Mouse (Mus musculus) intestine, postnatal 0 days (tissue): ENCODE measurements around the gene Mtmr12. TPM values are rescaled to one million over a fixed set of nuclear protein-coding genes. Genes with fewer than 3 reads are reported as not detected.

Experiments
- ATAC-seq: fragments of 200-750 bp; cut with Nextera tagmentation; 2 replicates; pipeline ENCODE4 v1.8.0; 2017; ENCODE audit warnings: mild to moderate bottlenecking, moderate TSS enrichment, moderate library complexity
- H3K27ac ChIP-seq: fragments of 300-500 bp; sonication (generic); 2 replicates; pipeline ENCODE4 v1.5.1; 2014; ENCODE audit warnings: mild to moderate bottlenecking, low read depth, low read length, moderate library complexity
- H3K27me3 ChIP-seq: fragments of 300-500 bp; sonication (generic); replicated peaks from 2 replicates; pipeline ENCODE4 v1.6.1; 2014; ENCODE audit warnings: low read length, mixed read lengths; ENCODE audit not compliant: control insufficient read depth, insufficient read depth
- H3K36me3 ChIP-seq: fragments of 300-500 bp; sonication (generic); 2 replicates; pipeline ENCODE4 v1.6.1; 2014; ENCODE audit warnings: mild to moderate bottlenecking, moderate library complexity; ENCODE audit not compliant: control insufficient read depth, insufficient read depth
- H3K4me1 ChIP-seq: fragments of 300-500 bp; sonication (generic); replicated peaks from 2 replicates; pipeline ENCODE4 v1.6.1; 2014; ENCODE audit warnings: antibody characterized with exemption, low read length, mixed read lengths; ENCODE audit not compliant: control insufficient read depth, insufficient read depth
- H3K4me2 ChIP-seq: fragments of 300-500 bp; sonication (generic); replicated peaks from 2 replicates; pipeline ENCODE4 v1.6.1; 2014; ENCODE audit warnings: low read depth, mild to moderate bottlenecking, moderate library complexity
- H3K4me3 ChIP-seq: fragments of 300-500 bp; sonication (generic); 2 replicates; pipeline ENCODE4 v1.5.1; 2014; ENCODE audit warnings: low read depth, low read length
- H3K9ac ChIP-seq: fragments of 300-500 bp; sonication (generic); 2 replicates; pipeline ENCODE4 v1.6.1; 2014; ENCODE audit warnings: mild to moderate bottlenecking, low read depth, low read length
- H3K9me3 ChIP-seq: fragments of 300-500 bp; sonication (generic); 2 replicates; pipeline ENCODE4 v1.6.1; 2016; ENCODE audit warnings: mixed run types; ENCODE audit not compliant: control insufficient read depth
- CTCF ChIP-seq: sonication (generic); IDR thresholded peaks from 2 replicates; pipeline ENCODE4 v1.5.1; 2016; ENCODE audit warnings: low read depth, mild to moderate bottlenecking, control low read depth, antibody characterized with exemption, moderate library complexity
- WGBS: fragments of 180-500 bp; shearing (Covaris S2); extraction: QIAGEN DNeasy Blood & Tissue Kit; methylation state at CpG from one replicate; pipeline ENCODE4 v1.1.7; 2014; 5-methylcytosine and 5-hydroxymethylcytosine counted together
- polyA plus RNA-seq: library from polyadenylated mRNA; unstranded; fragments of >200 nt; fragmentation: Nextera tagmentation; extraction: Ambion mirVana; gene quantifications from 2 replicates; pipeline ENCODE4 v1.2.1, GENCODE M21; 2015

Mtmr12 gene
- polyA plus RNA-seq, 1 experiment from 2014 or later: 6.6 TPM

DNA sequence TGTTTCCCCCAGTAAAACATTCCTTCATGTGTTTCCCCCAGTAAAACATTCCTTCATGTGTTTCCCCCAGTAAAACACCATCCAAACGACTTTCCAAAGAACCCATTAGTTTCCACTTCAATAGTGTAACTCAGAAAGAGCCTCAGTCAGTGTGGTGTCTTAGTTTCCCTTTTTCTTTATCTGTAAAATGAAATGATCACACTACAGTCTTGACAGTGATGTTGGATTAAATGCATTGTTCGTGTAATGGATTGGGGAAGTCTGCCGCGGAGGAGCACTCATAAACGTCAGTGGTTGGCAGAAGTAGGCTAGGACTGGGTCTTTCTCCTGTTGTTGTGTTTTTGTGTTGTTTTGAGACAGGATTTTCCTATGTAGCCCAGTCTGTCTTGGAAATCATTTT, 45.5 kb downstream of the Mtmr12 start:
- Histone ChIP-seq H3K9ac (no peak overlapping the region), H3K27me3 (no peaks in the 10 kb centered on the region), H3K4me1 (no peaks in the 10 kb centered on the region), H3K4me3 (no peak overlapping the region), H3K27ac (no peak overlapping the region), H3K9me3 (no peaks in the 10 kb centered on the region), H3K36me3 (peaks cover 37% of the 10 kb centered on the region), H3K4me2 (no peak overlapping the region)
- no peak for ATAC-seq
- WGBS: 84% methylated on average over 5 of the region's 5 CpGs
- TF ChIP-seq CTCF: no peak

- no peak; the same call in 1 of the 2 replicates for ATAC-seq
- peaks cover 29% of the 10 kb centered on the region for H3K36me3 ChIP-seq
- H3K27me3 ChIP-seq: no peaks in the 10 kb centered on the region
- 94% methylated on average over 15 of the region's 15 CpGs for WGBS
- H3K27ac ChIP-seq: no peak overlapping the region
- H3K4me3 ChIP-seq: no peak overlapping the region
- H3K4me1 ChIP-seq: no peaks in the 10 kb centered on the region
- no peaks in the 10 kb centered on the region for H3K9me3 ChIP-seq
- TF ChIP-seq CTCF: no peak
- H3K4me2 ChIP-seq: no peak overlapping the region
- H3K9ac ChIP-seq: no peak overlapping the region
Measured at GRCm38 (mm10) chr15:12251416-12252140, 46.8 kb downstream of the Mtmr12 start.

- no peak for TF ChIP-seq CTCF
- no peak overlapping the region for H3K9ac ChIP-seq
- 94% methylated on average over 2 of the region's 2 CpGs for WGBS
- peaks cover 30% of the 10 kb centered on the region for H3K36me3 ChIP-seq
- H3K4me3 ChIP-seq: no peak overlapping the region
- no peak for ATAC-seq
- no peak overlapping the region for H3K4me2 ChIP-seq
- no peak overlapping the region for H3K27ac ChIP-seq
- H3K9me3 ChIP-seq: no peaks in the 10 kb centered on the region
- H3K27me3 ChIP-seq: no peaks in the 10 kb centered on the region
- H3K4me1 ChIP-seq: no peaks in the 10 kb centered on the region
Measured at GRCm38 (mm10) chr15:12252141-12252489, 47.3 kb downstream of the Mtmr12 start.

DNA sequence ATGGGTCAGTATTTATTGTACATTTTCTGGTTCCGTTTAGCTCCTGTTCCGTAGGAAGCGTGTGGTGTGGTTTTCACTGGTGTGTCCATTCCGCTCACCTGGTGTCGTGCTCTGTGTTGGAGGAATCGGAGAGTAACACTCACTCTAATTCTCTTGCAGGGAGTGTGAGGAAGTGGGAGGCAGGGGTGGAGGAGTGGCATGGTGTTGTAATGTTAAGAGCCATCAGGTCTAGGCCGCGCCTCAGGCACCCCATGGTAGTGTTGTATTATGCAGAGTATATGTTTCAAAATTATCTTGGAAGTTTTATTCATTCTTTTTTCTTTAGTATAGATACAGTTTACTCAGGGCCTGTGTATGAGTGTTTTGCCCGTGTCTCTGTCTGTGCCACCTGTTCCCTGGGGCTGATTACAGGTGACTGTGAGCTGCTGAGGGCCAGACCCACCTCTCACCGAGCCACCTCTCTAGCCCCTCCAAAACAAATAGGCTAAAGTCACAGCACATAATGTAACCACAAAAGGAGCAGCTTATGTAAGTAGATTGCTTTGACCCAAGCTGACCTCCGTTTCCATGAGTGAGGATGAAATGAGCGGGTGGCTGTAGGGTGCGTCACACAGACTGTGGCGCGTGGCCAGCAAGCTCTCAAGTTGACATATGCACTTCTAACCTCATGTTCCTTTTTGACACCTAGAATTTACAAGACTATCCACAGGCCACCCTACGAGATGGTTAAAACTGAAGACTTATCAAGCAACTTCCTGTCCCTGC, 53.1 kb downstream of the Mtmr12 start:
- H3K9me3 ChIP-seq: no peaks in the 10 kb centered on the region
- peaks cover 63% of the 10 kb centered on the region for H3K36me3 ChIP-seq
- no peaks in the 10 kb centered on the region for H3K4me1 ChIP-seq
- no peak overlapping the region for H3K4me2 ChIP-seq
- WGBS: 87% methylated on average over 16 of the region's 16 CpGs
- ATAC-seq: no peak
- no peak for TF ChIP-seq CTCF
- no peaks in the 10 kb centered on the region for H3K27me3 ChIP-seq
- no peak overlapping the region for H3K27ac ChIP-seq
- H3K9ac ChIP-seq: no peak overlapping the region
- H3K4me3 ChIP-seq: no peak overlapping the region

DNA sequence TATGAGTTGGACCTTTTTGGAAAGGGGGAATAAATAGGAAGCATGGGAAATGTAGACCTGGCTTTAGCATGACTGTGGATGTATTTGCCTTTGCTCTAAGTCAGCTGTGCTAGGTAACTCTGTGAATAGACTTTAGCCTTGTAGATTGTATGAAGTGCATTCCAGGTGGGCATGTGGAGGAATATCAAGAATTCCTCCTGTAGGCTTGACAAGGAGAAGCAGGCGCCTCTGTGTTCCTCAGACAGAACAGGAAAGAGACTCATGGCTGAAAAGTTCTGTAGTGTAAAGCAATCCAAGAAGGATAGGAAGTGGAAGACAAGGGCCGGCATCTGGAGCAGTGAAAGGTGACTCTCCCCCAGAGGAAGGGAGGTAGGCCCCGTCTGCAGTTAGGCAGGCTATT, 58.2 kb downstream of the Mtmr12 start:
- no peak overlapping the region for H3K9ac ChIP-seq
- TF ChIP-seq CTCF: no peak
- no peak overlapping the region for H3K4me2 ChIP-seq
- ATAC-seq: no peak
- H3K27ac ChIP-seq: no peak overlapping the region
- WGBS: 84% methylated on average over 3 of the region's 3 CpGs
- peaks cover 90% of the 10 kb centered on the region for H3K36me3 ChIP-seq
- no peak overlapping the region for H3K4me3 ChIP-seq
- H3K27me3 ChIP-seq: no peaks in the 10 kb centered on the region
- no peaks in the 10 kb centered on the region for H3K4me1 ChIP-seq
- H3K9me3 ChIP-seq: no peaks in the 10 kb centered on the region

DNA sequence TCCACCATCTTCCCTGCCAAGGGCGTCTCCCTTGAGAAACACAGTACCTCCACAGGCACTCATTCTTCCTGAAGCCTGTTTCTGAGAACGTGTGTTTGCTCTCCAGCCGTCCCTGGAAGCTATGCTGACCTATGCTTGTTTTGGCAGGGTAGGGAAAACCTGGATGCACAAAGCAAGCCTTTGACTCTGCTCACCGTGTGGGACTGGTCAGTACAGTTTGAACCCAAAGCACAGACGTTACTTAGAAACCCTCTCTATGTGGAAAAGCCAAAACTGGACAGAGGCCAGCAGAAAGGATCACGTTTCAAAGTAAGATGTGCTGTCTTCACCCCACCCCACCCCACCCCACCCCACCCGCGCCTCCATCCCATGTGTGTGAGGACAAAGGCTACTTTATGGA, 61.6 kb downstream of the Mtmr12 start:
- Histone ChIP-seq H3K4me2 (no peak overlapping the region), H3K27ac (no peak overlapping the region), H3K9ac (no peak overlapping the region), H3K4me1 (no peaks in the 10 kb centered on the region), H3K4me3 (no peak overlapping the region), H3K27me3 (no peaks in the 10 kb centered on the region), H3K9me3 (no peaks in the 10 kb centered on the region), H3K36me3 (peaks cover 91% of the 10 kb centered on the region)
- no peak for ATAC-seq
- WGBS: 65% methylated on average over 8 of the region's 8 CpGs
- no peak for TF ChIP-seq CTCF
